Mouse (Mus musculus) megakaryocyte-erythroid progenitor cell, adult 5-6 weeks (primary cell): ENCODE data around the gene Mien1. TPM values are rescaled to one million over a fixed set of nuclear protein-coding genes. Genes with fewer than 3 reads are reported as not detected.

ENCODE experiments used
- ATAC-seq: replicated peaks from 2 replicates; pipeline ENCODE4 v1.8.0; 2016; ENCODE audit warnings: mild to moderate bottlenecking, inconsistent platforms; ENCODE audit not compliant: severe bottlenecking, poor library complexity, low FRiP score, low TSS enrichment
- total RNA-seq, 2 experiments: library from RNA; stranded (forward) in 1 of 2; stranded (reverse) in 1 of 2; fragments of 200-1000, 215-1000 nt in 1 of 2; fragments of >200 nt in 1 of 2; fragmentation: Nextera tagmentation in 1 of 2; gene quantifications; 2 replicates each; pipeline ENCODE4 v1.2.3; 2014 to 2017

Gene Mien1
- total RNA-seq, 2 experiments from 2014 or later = 32.3 to 75.6 TPM

DNA sequence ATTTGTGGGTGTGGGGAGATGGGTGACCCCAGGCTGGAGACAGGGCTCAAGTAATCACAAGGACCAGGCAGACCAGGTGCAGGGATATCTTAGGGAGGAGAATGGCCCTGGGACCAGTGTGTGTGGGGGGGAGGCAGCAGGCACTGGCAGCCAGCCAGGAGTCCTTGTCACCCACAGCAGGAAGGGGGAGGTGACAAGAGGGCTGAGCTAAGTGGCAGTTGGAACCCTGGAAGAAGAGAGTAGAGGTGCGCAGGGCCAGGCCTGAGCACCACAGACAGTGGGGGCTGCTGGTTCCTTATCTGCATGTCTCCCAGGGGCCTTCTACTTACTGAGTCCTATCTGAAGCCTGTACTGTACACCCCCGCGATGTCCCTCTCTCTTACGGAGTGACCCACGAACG, 45.5 kb downstream of the Mien1 start:
- peak; percentile 73 for ATAC-seq

DNA sequence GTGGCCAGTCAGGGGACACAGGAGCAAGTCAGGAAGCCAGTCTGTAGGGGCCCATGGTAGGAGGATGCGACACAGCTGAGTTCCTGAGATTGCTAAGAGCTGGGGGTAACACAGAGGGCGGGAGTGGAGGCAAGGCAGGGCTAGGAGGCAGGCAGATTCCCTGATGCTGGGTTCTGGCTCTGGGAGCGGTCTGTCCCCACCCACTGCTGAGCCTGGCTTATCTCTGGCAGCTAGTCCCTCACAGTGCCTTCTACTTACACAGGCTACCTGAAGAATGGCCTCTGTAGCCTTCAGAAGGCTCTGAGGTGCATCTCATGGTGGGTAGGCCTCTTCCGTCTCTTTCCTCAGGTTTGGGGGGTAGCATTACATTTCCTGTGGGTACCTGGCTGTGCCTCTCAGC, 46.1 kb downstream of the Mien1 start:
- ATAC-seq = peak; percentile 56

GRCm38 (mm10) chr11:98392034-98392433, 46.8 kb downstream of the Mien1 start:
- ATAC-seq = no peak

DNA sequence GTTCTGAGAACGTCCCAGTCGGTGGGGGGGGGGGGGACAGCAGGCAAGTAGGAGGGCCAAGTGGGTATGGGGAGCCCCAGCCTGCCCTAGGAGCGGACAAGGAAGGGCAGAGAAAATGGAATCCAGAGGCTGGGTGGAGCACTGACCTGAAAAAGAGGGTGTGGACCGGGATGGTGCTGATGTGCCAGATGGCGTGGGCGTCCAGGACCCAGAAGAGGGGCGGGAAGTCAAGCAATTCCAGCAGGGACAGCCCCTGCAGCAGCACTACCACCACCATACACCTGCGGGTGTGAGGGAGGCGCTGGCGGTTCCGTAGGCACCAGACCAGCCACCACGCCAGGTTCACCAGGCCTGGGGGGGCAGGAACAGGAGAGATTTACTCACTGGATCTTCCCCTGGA, 48.6 kb downstream of the Mien1 start:
- no peak for ATAC-seq

- ATAC-seq = no peak
These were observed 49.5 kb downstream of the Mien1 start for GRCm38 (mm10) chr11:98389221-98389780.

GRCm38 (mm10) chr11:98388282-98388681, 50.5 kb downstream of the Mien1 start:
- no peak for ATAC-seq

Other genes with a start within 250 kb of the Mien1 start
- gene Med1, start 245.7 kb downstream of the Mien1 start, total RNA-seq (2014; fragmentation: Nextera tagmentation) = 81.3 and 88.8 TPM in 2 replicates
- 52.9 and 57.0 TPM in 2 replicates for gene Med1, start 245.7 kb downstream of the Mien1 start, total RNA-seq (2017)
- gene Cdk12, start 235.9 kb downstream of the Mien1 start, total RNA-seq (2014; fragmentation: Nextera tagmentation) = 73.2 and 76.6 TPM in 2 replicates
- 56.8 and 65.8 TPM in 2 replicates for gene Cdk12, start 235.9 kb downstream of the Mien1 start, total RNA-seq (2017)
- not detected in 2 replicates for gene Neurod2, start 109.3 kb downstream of the Mien1 start, total RNA-seq (2014; fragmentation: Nextera tagmentation)
- not detected in 2 replicates for gene Neurod2, start 109.3 kb downstream of the Mien1 start, total RNA-seq (2017)
- not detected in 2 replicates for gene Ppp1r1b, start 90.6 kb downstream of the Mien1 start, total RNA-seq (2014; fragmentation: Nextera tagmentation)
- gene Ppp1r1b, start 90.6 kb downstream of the Mien1 start, total RNA-seq (2017) = not detected in 2 replicates
- gene Stard3, start 80.6 kb downstream of the Mien1 start, total RNA-seq (2014; fragmentation: Nextera tagmentation) = 11.9 and 28.5 TPM in 2 replicates
- 10.6 and 18.2 TPM in 2 replicates for gene Stard3, start 80.6 kb downstream of the Mien1 start, total RNA-seq (2017)
- not detected in 2 replicates for gene Tcap, start 55.2 kb downstream of the Mien1 start, total RNA-seq (2014; fragmentation: Nextera tagmentation)
- not detected in 2 replicates for gene Tcap, start 55.2 kb downstream of the Mien1 start, total RNA-seq (2017)
- not detected in 2 replicates for gene Pnmt, start 52.5 kb downstream of the Mien1 start, total RNA-seq (2014; fragmentation: Nextera tagmentation)
- not detected in 2 replicates for gene Pnmt, start 52.5 kb downstream of the Mien1 start, total RNA-seq (2017)
- 6.4 and 10.6 TPM in 2 replicates for gene Pgap3, start 38.5 kb downstream of the Mien1 start, total RNA-seq (2014; fragmentation: Nextera tagmentation)
- 1.6 and 5.4 TPM in 2 replicates for gene Pgap3, start 38.5 kb downstream of the Mien1 start, total RNA-seq (2017)
- gene Erbb2, start 26.5 kb downstream of the Mien1 start, total RNA-seq (2014; fragmentation: Nextera tagmentation) = not detected in 2 replicates
- gene Erbb2, start 26.5 kb downstream of the Mien1 start, total RNA-seq (2017) = not detected in 2 replicates
- 0.82 and 1.7 TPM in 2 replicates for gene Grb7, start 7.4 kb upstream of the Mien1 start, total RNA-seq (2014; fragmentation: Nextera tagmentation)
- gene Grb7, start 7.4 kb upstream of the Mien1 start, total RNA-seq (2017) = not detected in 2 replicates
- gene Ikzf3, start 107.0 kb upstream of the Mien1 start, total RNA-seq (2014; fragmentation: Nextera tagmentation) = 3.1 and 12.1 TPM in 2 replicates
- gene Ikzf3, start 107.0 kb upstream of the Mien1 start, total RNA-seq (2017) = 0.46 and 1.9 TPM in 2 replicates
- 5.0 TPM in 1 of 2 replicates, not detected in the other for gene Zpbp2, start 112.1 kb upstream of the Mien1 start, total RNA-seq (2014; fragmentation: Nextera tagmentation)
- gene Zpbp2, start 112.1 kb upstream of the Mien1 start, total RNA-seq (2017) = 0.99 TPM in 1 of 2 replicates, not detected in the other
- 28.3 and 38.6 TPM in 2 replicates for gene Ormdl3, start 148.4 kb upstream of the Mien1 start, total RNA-seq (2014; fragmentation: Nextera tagmentation)
- 20.7 and 21.7 TPM in 2 replicates for gene Ormdl3, start 148.4 kb upstream of the Mien1 start, total RNA-seq (2017)
- gene Lrrc3c, start 159.3 kb upstream of the Mien1 start, total RNA-seq (2014; fragmentation: Nextera tagmentation) = not detected in 2 replicates
- gene Lrrc3c, start 159.3 kb upstream of the Mien1 start, total RNA-seq (2017) = not detected in 2 replicates
- 1.1 TPM in 1 of 2 replicates, not detected in the other for gene Gm12355, start 186.7 kb upstream of the Mien1 start, total RNA-seq (2014; fragmentation: Nextera tagmentation)
- gene Gm12355, start 186.7 kb upstream of the Mien1 start, total RNA-seq (2017) = 1.4 and 3.9 TPM in 2 replicates
- not detected in 2 replicates for gene Gsdma3, start 187.4 kb upstream of the Mien1 start, total RNA-seq (2014; fragmentation: Nextera tagmentation)
- not detected in 2 replicates for gene Gsdma3, start 187.4 kb upstream of the Mien1 start, total RNA-seq (2017)
- gene Gsdma2, start 207.8 kb upstream of the Mien1 start, total RNA-seq (2014; fragmentation: Nextera tagmentation) = not detected in 2 replicates
- gene Gsdma2, start 207.8 kb upstream of the Mien1 start, total RNA-seq (2017) = not detected in 2 replicates
- not detected in 2 replicates for gene Gsdma, start 225.4 kb upstream of the Mien1 start, total RNA-seq (2014; fragmentation: Nextera tagmentation)
- gene Gsdma, start 225.4 kb upstream of the Mien1 start, total RNA-seq (2017) = 0.42 and 0.57 TPM in 2 replicates
- 117 and 124 TPM in 2 replicates for gene Psmd3, start 243.6 kb upstream of the Mien1 start, total RNA-seq (2014; fragmentation: Nextera tagmentation)
- 84.5 and 117 TPM in 2 replicates for gene Psmd3, start 243.6 kb upstream of the Mien1 start, total RNA-seq (2017)